Mouse (Mus musculus) right cerebral cortex, postnatal 14 days (tissue): ENCODE measurements around the gene Cep350.
"Not testable (repeated sequence)": the region's sequence is repeated elsewhere in the genome, so short reads cannot be mapped to it uniquely, and the experiment has no call there.

ENCODE experiments used
- DNase-seq: peaks from one replicate; pipeline ENCODE4 v3.0.0; 2022

Gene Cep350

GRCm38 (mm10) chr1:155882646-155883231, 90.3 kb downstream of the Cep350 start:
- not testable (repeated sequence) for DNase-seq

- no peak for DNase-seq
These were observed 93.5 kb downstream of the Cep350 start for GRCm38 (mm10) chr1:155879596-155879995.

GRCm38 (mm10) chr1:155862967-155863366, 110.1 kb downstream of the Cep350 start:
- no peak for DNase-seq

- DNase-seq: no peak
These were observed 117.9 kb downstream of the Cep350 start for GRCm38 (mm10) chr1:155854926-155855702.

GRCm38 (mm10) chr1:155853009-155853408, 120.0 kb downstream of the Cep350 start:
- no peak for DNase-seq

- no peak for DNase-seq
These were observed 128.8 kb downstream of the Cep350 start for GRCm38 (mm10) chr1:155844235-155844634.

- no peak for DNase-seq
These were observed 129.5 kb downstream of the Cep350 start for GRCm38 (mm10) chr1:155843538-155843937.

- no peak for DNase-seq
These were observed 137.4 kb downstream of the Cep350 start for GRCm38 (mm10) chr1:155835667-155836066.

- no peak for DNase-seq
These were observed 139.4 kb downstream of the Cep350 start for GRCm38 (mm10) chr1:155833610-155834009.

- no peak for DNase-seq
These were observed 141.1 kb downstream of the Cep350 start for GRCm38 (mm10) chr1:155831958-155832357.

GRCm38 (mm10) chr1:155830861-155831260, 142.2 kb downstream of the Cep350 start:
- no peak for DNase-seq

GRCm38 (mm10) chr1:155827703-155828295, 145.3 kb downstream of the Cep350 start:
- DNase-seq: no peak

- no peak for DNase-seq
These were observed 146.2 kb downstream of the Cep350 start for GRCm38 (mm10) chr1:155826803-155827395.

GRCm38 (mm10) chr1:155825940-155826716, 146.9 kb downstream of the Cep350 start:
- no peak for DNase-seq

GRCm38 (mm10) chr1:155820646-155821045, 152.4 kb downstream of the Cep350 start:
- DNase-seq: no peak

- DNase-seq: no peak
These were observed 156.9 kb downstream of the Cep350 start for GRCm38 (mm10) chr1:155816167-155816566.

GRCm38 (mm10) chr1:155812581-155813499, 160.2 kb downstream of the Cep350 start, which contains the start of gene Qsox1:
Qsox1 (minus strand) TSS chr1:155812889.
- peak; percentile 80 for DNase-seq

GRCm38 (mm10) chr1:155811995-155812580, 161.0 kb downstream of the Cep350 start:
- no peak for DNase-seq

GRCm38 (mm10) chr1:155810616-155811015, 162.4 kb downstream of the Cep350 start:
- DNase-seq: no peak

GRCm38 (mm10) chr1:155809706-155810442, 163.2 kb downstream of the Cep350 start:
- no peak for DNase-seq
